Mouse (Mus musculus) MEL (cell line): ENCODE measurements at regions not wholly inside any gene's neighbourhood (a gene's known extent, or its start where the extent isn't known, plus 50 kb on each side); places are given as distances from the start of the nearest gene placed in this dataset.

Source experiments
- DNase-seq: peaks from one replicate; pipeline ENCODE4 v3.0.0; 2011; ENCODE audit warnings: low read depth, low spot score
- H3K27ac ChIP-seq: 2 replicates; pipeline ENCODE4 v1.5.1; 2012; ENCODE audit warnings: low read depth, mild to moderate bottlenecking, control low read depth, low read length, moderate library complexity; ENCODE audit not compliant: control insufficient read depth
- H3K27me3 ChIP-seq, 2 experiments: fragments of 150-350 bp in 1 of 2; sonication (generic) in 1 of 2; 2 replicates each; pipeline ENCODE4 v1.6.1; 2012; ENCODE audit warnings: low read length in 2 of 2, mild to moderate bottlenecking in 2 of 2, improper control_type of control experiment in 1 of 2, moderate library complexity in 1 of 2; ENCODE audit not compliant: insufficient read depth in 2 of 2, control insufficient read depth in 1 of 2
- H3K36me3 ChIP-seq, 2 experiments: 2 replicates each; pipeline ENCODE4 v1.6.1; 2012 to 2014; ENCODE audit warnings: low read length in 2 of 2, improper control_type of control experiment in 1 of 2, inconsistent platforms in 1 of 2, mild to moderate bottlenecking in 1 of 2; ENCODE audit not compliant: insufficient read depth in 2 of 2, control insufficient read depth in 1 of 2
- H3K4me1 ChIP-seq, 2 experiments: fragments of 150-350 bp in 1 of 2; sonication (generic) in 1 of 2; 2 replicates each; pipeline ENCODE4 v1.6.1; 2012; ENCODE audit warnings: low read length in 2 of 2, improper control_type of control experiment in 1 of 2, mild to moderate bottlenecking in 1 of 2; ENCODE audit not compliant: insufficient read depth in 2 of 2, control insufficient read depth in 1 of 2
- H3K4me3 ChIP-seq, 2 experiments: fragments of 150-350 bp in 1 of 2; sonication (generic) in 1 of 2; 2 replicates each; pipeline ENCODE4 v1.5.1; 2012; ENCODE audit warnings: low read depth in 2 of 2, low read length in 2 of 2, mild to moderate bottlenecking in 2 of 2, moderate library complexity in 2 of 2, control low read depth in 1 of 2, improper control_type of control experiment in 1 of 2; ENCODE audit not compliant: control insufficient read depth in 1 of 2, insufficient read depth in 1 of 2
- H3K79me2 ChIP-seq: 2 replicates; pipeline ENCODE4 v1.6.1; 2012; ENCODE audit warnings: mild to moderate bottlenecking, low read length, moderate library complexity; ENCODE audit not compliant: control insufficient read depth, poor library complexity, insufficient read depth
- H3K9ac ChIP-seq: 2 replicates; pipeline ENCODE4 v1.6.1; 2012; ENCODE audit warnings: low read depth, mild to moderate bottlenecking, control low read depth, low read length, moderate library complexity; ENCODE audit not compliant: control insufficient read depth, poor library complexity, severe bottlenecking
- H3K9me3 ChIP-seq: fragments of 150-350 bp; sonication (generic); replicated peaks from 2 replicates; pipeline ENCODE4 v1.6.1; 2012; ENCODE audit warnings: mild to moderate bottlenecking, low read length, improper control_type of control experiment, moderate library complexity; ENCODE audit not compliant: insufficient read depth
- BHLHE40 ChIP-seq: IDR thresholded peaks from 2 replicates; pipeline ENCODE4 v1.6.1; 2012; ENCODE audit warnings: low read depth, mild to moderate bottlenecking, inconsistent platforms, low read length, improper control_type of control experiment, borderline replicate concordance
- CHD2 ChIP-seq: IDR thresholded peaks from 2 replicates; pipeline ENCODE4 v1.6.1; 2011; ENCODE audit warnings: low read length, improper control_type of control experiment
- CTCF ChIP-seq, 3 experiments: IDR thresholded peaks in 2 of 3; conservative IDR thresholded peaks in 1 of 3; 2 replicates each; pipeline ENCODE4 v1.5.1; 2011 to 2012; ENCODE audit warnings: low read length in 3 of 3, low read depth in 2 of 3, mild to moderate bottlenecking in 2 of 3, improper control_type of control experiment in 1 of 3, inconsistent platforms in 1 of 3, mixed read lengths in 1 of 3, moderate library complexity in 1 of 3; ENCODE audit not compliant: control insufficient read depth in 1 of 3, insufficient read depth in 1 of 3, poor library complexity in 1 of 3, severe bottlenecking in 1 of 3
- E2F4 ChIP-seq: IDR thresholded peaks from 2 replicates; pipeline ENCODE4 v1.6.1; 2011; ENCODE audit warnings: low read depth, low read length, improper control_type of control experiment, borderline replicate concordance
- ELF1 ChIP-seq: IDR thresholded peaks from 2 replicates; pipeline ENCODE4 v1.6.1; 2014; ENCODE audit warnings: low read depth, mild to moderate bottlenecking, inconsistent platforms, low read length, improper control_type of control experiment, moderate library complexity
- EP300 ChIP-seq, 2 experiments: IDR thresholded peaks; 2 replicates each; pipeline ENCODE4 v1.6.1; 2011; ENCODE audit warnings: improper control_type of control experiment in 2 of 2, low read length in 2 of 2, low read depth in 1 of 2, mild to moderate bottlenecking in 1 of 2
- GABPA ChIP-seq: IDR thresholded peaks from 2 replicates; pipeline ENCODE4 v1.6.1; 2012; ENCODE audit warnings: low read depth, mild to moderate bottlenecking, inconsistent platforms, low read length, improper control_type of control experiment, moderate library complexity
- GATA1 ChIP-seq: IDR thresholded peaks from 2 replicates; pipeline ENCODE4 v1.6.1; 2011; ENCODE audit warnings: low read depth, low read length, improper control_type of control experiment
- JUND ChIP-seq: IDR thresholded peaks from 2 replicates; pipeline ENCODE4 v1.6.1; 2011; ENCODE audit warnings: low read depth, mild to moderate bottlenecking, improper control_type of control experiment, low read length
- MAFK ChIP-seq: IDR thresholded peaks from 2 replicates; pipeline ENCODE4 v1.6.1; 2011; ENCODE audit warnings: low read depth, mild to moderate bottlenecking, low read length, improper control_type of control experiment, borderline replicate concordance
- MAZ ChIP-seq: IDR thresholded peaks from 2 replicates; pipeline ENCODE4 v1.6.1; 2012; ENCODE audit warnings: low read depth, mild to moderate bottlenecking, inconsistent platforms, low read length, improper control_type of control experiment
- MEF2A ChIP-seq: IDR thresholded peaks from 2 replicates; pipeline ENCODE4 v1.6.1; 2014; ENCODE audit warnings: low read depth, mild to moderate bottlenecking, inconsistent platforms, low read length, improper control_type of control experiment; ENCODE audit not compliant: poor library complexity, insufficient replicate concordance, severe bottlenecking; ENCODE audit errors: extremely low read depth
- MYB ChIP-seq: IDR thresholded peaks from 2 replicates; pipeline ENCODE4 v1.6.1; 2011; ENCODE audit warnings: mild to moderate bottlenecking, low read depth, low read length, improper control_type of control experiment
- MYC ChIP-seq: IDR thresholded peaks from 2 replicates; pipeline ENCODE4 v1.6.1; 2011; ENCODE audit warnings: low read depth, mild to moderate bottlenecking, low read length, improper control_type of control experiment, moderate library complexity
- NELFE ChIP-seq: IDR thresholded peaks from 2 replicates; pipeline ENCODE4 v1.6.1; 2011; ENCODE audit warnings: low read depth, low read length, improper control_type of control experiment
- NRF1 ChIP-seq: IDR thresholded peaks from 2 replicates; pipeline ENCODE4 v1.6.1; 2014; ENCODE audit warnings: low read depth, mild to moderate bottlenecking, inconsistent platforms, low read length, improper control_type of control experiment, moderate library complexity; ENCODE audit not compliant: poor library complexity, insufficient read depth, severe bottlenecking
- POLR2A ChIP-seq, 2 experiments: IDR thresholded peaks; 2 replicates each; pipeline ENCODE4 v1.6.1; 2011 to 2012; ENCODE audit warnings: low read length in 2 of 2, mild to moderate bottlenecking in 2 of 2, control low read depth in 1 of 2, improper control_type of control experiment in 1 of 2, low read depth in 1 of 2, moderate library complexity in 1 of 2; ENCODE audit not compliant: control insufficient read depth in 1 of 2, insufficient read depth in 1 of 2, poor library complexity in 1 of 2
- POLR2AphosphoS5 ChIP-seq: IDR thresholded peaks from 2 replicates; pipeline ENCODE4 v1.6.1; 2012; ENCODE audit warnings: low read depth, borderline replicate concordance, mild to moderate bottlenecking, inconsistent platforms, low read length, moderate library complexity, mixed read lengths
- RAD21 ChIP-seq: IDR thresholded peaks from 2 replicates; pipeline ENCODE4 v1.6.1; 2011; ENCODE audit warnings: mild to moderate bottlenecking, low read depth, low read length, improper control_type of control experiment
- SIN3A ChIP-seq: IDR thresholded peaks from 2 replicates; pipeline ENCODE4 v1.6.1; 2012; ENCODE audit warnings: low read length, improper control_type of control experiment, inconsistent platforms
- SMC3 ChIP-seq: IDR thresholded peaks from 2 replicates; pipeline ENCODE4 v1.6.1; 2011; ENCODE audit warnings: low read depth, low read length, improper control_type of control experiment
- TAL1 ChIP-seq: IDR thresholded peaks from 2 replicates; pipeline ENCODE4 v1.6.1; 2012; ENCODE audit warnings: mild to moderate bottlenecking, inconsistent platforms, low read length, moderate library complexity, mixed read lengths
- TBP ChIP-seq: IDR thresholded peaks from 2 replicates; pipeline ENCODE4 v1.8.0; 2011; ENCODE audit warnings: low read depth, low read length, improper control_type of control experiment
- TCF12 ChIP-seq: IDR thresholded peaks from 2 replicates; pipeline ENCODE4 v1.6.1; 2014; ENCODE audit warnings: low read depth, mild to moderate bottlenecking, inconsistent platforms, low read length, improper control_type of control experiment, moderate library complexity
- UBTF ChIP-seq: IDR thresholded peaks from 2 replicates; pipeline ENCODE4 v1.6.1; 2012; ENCODE audit warnings: low read depth, mild to moderate bottlenecking, inconsistent platforms, low read length, improper control_type of control experiment, moderate library complexity, borderline replicate concordance; ENCODE audit not compliant: insufficient read depth
- USF2 ChIP-seq, 2 experiments: IDR thresholded peaks; 2 replicates each; pipeline ENCODE4 v1.6.1; 2011 to 2012; ENCODE audit warnings: improper control_type of control experiment in 2 of 2, low read length in 2 of 2, borderline replicate concordance in 1 of 2, inconsistent platforms in 1 of 2, low read depth in 1 of 2, mild to moderate bottlenecking in 1 of 2; ENCODE audit not compliant: insufficient read depth in 1 of 2
- ZC3H11A ChIP-seq: IDR thresholded peaks from 2 replicates; pipeline ENCODE4 v1.6.1; 2012; ENCODE audit warnings: low read depth, mild to moderate bottlenecking, inconsistent platforms, low read length, improper control_type of control experiment
- ZKSCAN1 ChIP-seq: IDR thresholded peaks from 2 replicates; pipeline ENCODE4 v1.6.1; 2012; ENCODE audit warnings: low read depth, mild to moderate bottlenecking, inconsistent platforms, low read length, improper control_type of control experiment, moderate library complexity
- ZNF384 ChIP-seq: IDR thresholded peaks from 2 replicates; pipeline ENCODE4 v1.6.1; 2012; ENCODE audit warnings: low read depth, mild to moderate bottlenecking, inconsistent platforms, low read length, improper control_type of control experiment

GRCm38 (mm10) chrX:99575105-99575504 lies 104.0 kb upstream of the Pja1 start:
- no peaks in the 10 kb centered on the region for H3K79me2 ChIP-seq
- H3K4me3 ChIP-seq = no peak overlapping the region
- H3K4me1 ChIP-seq = no peaks in the 10 kb centered on the region
- TF ChIP-seq ZC3H11A (no peak), UBTF (no peak), POLR2AphosphoS5 (no peak), GABPA (no peak), EP300 (IDR thresholded peaks at IDR 0.05; ENCODE audit: low read depth in 1 of 2, low read length in 2 of 2) (no peak), SIN3A (no peak), NRF1 (no peak), TBP (no peak), E2F4 (no peak)
- DNase-seq = no peak
- no peak overlapping the region for H3K27ac ChIP-seq
- no peaks in the 10 kb centered on the region for H3K9me3 ChIP-seq
- no peak overlapping the region for H3K9ac ChIP-seq
- H3K36me3 ChIP-seq = no peaks in the 10 kb centered on the region
- H3K27me3 ChIP-seq = no peaks in the 10 kb centered on the region; a peak in 1 of 4 replicates

- Histone ChIP-seq H3K9me3 (no peaks in the 10 kb centered on the region), H3K4me1 (no peaks in the 10 kb centered on the region), H3K4me3 (peak overlapping the region; percentile 49 to 69; a peak in 3 of 4 replicates), H3K79me2 (no peaks in the 10 kb centered on the region), H3K9ac (peak overlapping the region; percentile 31), H3K27me3 (no peaks in the 10 kb centered on the region; a peak in 1 of 4 replicates), H3K27ac (no peak overlapping the region), H3K36me3 (no peaks in the 10 kb centered on the region)
- peak; percentile 29 for DNase-seq
- TF ChIP-seq BHLHE40 = no peak
- TF ChIP-seq TAL1 = no peak
- TF ChIP-seq NELFE = no peak
- TF ChIP-seq JUND = no peak
- no peak for TF ChIP-seq CHD2
- no peak for TF ChIP-seq TBP
- TF ChIP-seq MYB = no peak
- no peak for TF ChIP-seq GATA1
- no peak for TF ChIP-seq MYC
- TF ChIP-seq ZNF384 = no peak
- TF ChIP-seq POLR2A (IDR thresholded peaks at IDR 0.05; ENCODE audit: control insufficient read depth in 1 of 2, insufficient read depth in 1 of 2, low read depth in 1 of 2, low read length in 2 of 2, poor library complexity in 1 of 2) = no peak
- TF ChIP-seq ZKSCAN1 = no peak
- TF ChIP-seq MAZ = no peak
- TF ChIP-seq ZC3H11A = peak; percentile 52
- TF ChIP-seq USF2 (IDR thresholded peaks at IDR 0.05; ENCODE audit: borderline replicate concordance in 1 of 2, insufficient read depth in 1 of 2, low read depth in 1 of 2, low read length in 2 of 2) = no peak
- TF ChIP-seq NRF1 = no peak
- TF ChIP-seq EP300 (IDR thresholded peaks at IDR 0.05; ENCODE audit: low read depth in 1 of 2, low read length in 2 of 2) = no peak
- TF ChIP-seq MEF2A = no peak
- TF ChIP-seq RAD21 = peak; percentile 59
- TF ChIP-seq SIN3A = no peak
- TF ChIP-seq GABPA = no peak
- no peak for TF ChIP-seq ELF1
- no peak for TF ChIP-seq MAFK
- TF ChIP-seq CTCF (IDR thresholded peaks at IDR 0.05 in 2 of 3, conservative IDR thresholded peaks at IDR 0.05 in 1 of 3; ENCODE audit: control insufficient read depth in 1 of 3, insufficient read depth in 1 of 3, low read depth in 2 of 3, low read length in 3 of 3, poor library complexity in 1 of 3, severe bottlenecking in 1 of 3) = peak in 2 of 3 experiments; percentile 60 to 80; a peak in 5 of 6 replicates
- TF ChIP-seq TCF12 = no peak
- TF ChIP-seq SMC3 = peak; percentile 62
- TF ChIP-seq UBTF = no peak
Observed at GRCm38 (mm10) chrX:99574441-99575103, 103.5 kb upstream of the Pja1 start.
